Comparison of ENCODE assay signal across 10 mouse cellular contexts in genomic region chr4:32357996-32358600, GRCm38 (mm10).
A peak's percentile ranks its signal among the peaks of the same experiment; 100 is the strongest.
DNase-seq lines count a peak whose midpoint lies in the region; ATAC-seq and TF ChIP-seq lines count a peak whose summit lies in the region.
"Had no signal": no experiment of that assay in that cellular context is flagged by ENCODE, and none has a peak within 500 bp of the region (broad histone marks: within the 10 kb centered on the region; RNA-seq: fewer than 3 reads in every experiment).

No protein-coding gene starts in this region.

- peak overlapping the region; percentile 3; the same call in 1 of the 2 replicates for H3K27ac ChIP-seq in lung, postnatal 0 days (ENCODE audit: low read length)
- H3K27ac ChIP-seq in limb, embryonic 13.5 days = peak overlapping the region; percentile 72
- H3K27ac ChIP-seq in stomach, embryonic 15.5 days = peak overlapping the region; percentile 26; the same call in 1 of the 2 replicates

- H3K4me2 ChIP-seq in lung, postnatal 0 days (replicated peaks; ENCODE audit: low read depth, low read length) = no peak overlapping the region
- H3K4me2 ChIP-seq in limb, embryonic 13.5 days (replicated peaks) = no peak overlapping the region
- no peak overlapping the region for H3K4me2 ChIP-seq in stomach, embryonic 15.5 days

- no peaks in the 10 kb centered on the region for H3K36me3 ChIP-seq in lung, postnatal 0 days (ENCODE audit: insufficient read depth, low read length)
- no peaks in the 10 kb centered on the region for H3K36me3 ChIP-seq in limb, embryonic 13.5 days
- no peaks in the 10 kb centered on the region for H3K36me3 ChIP-seq in stomach, embryonic 15.5 days

- WGBS in lung, postnatal 0 days = 49% methylated on average over 12 of the region's 12 CpGs
- 70% methylated on average over 12 of the region's 12 CpGs for WGBS in limb, embryonic 13.5 days
- WGBS in stomach, embryonic 15.5 days = 64% methylated on average over 12 of the region's 12 CpGs

- TF ChIP-seq CTCF in lung, postnatal 0 days (IDR thresholded peaks at IDR 0.05) = no peak

- no peak for ATAC-seq in lung, postnatal 0 days
- ATAC-seq in limb, embryonic 13.5 days (ENCODE audit: low FRiP score, low read depth) = no peak
- ATAC-seq in stomach, embryonic 15.5 days (ENCODE audit: insufficient read depth, low FRiP score, low read depth) = no peak

- no peak for TF ChIP-seq EP300 in lung, postnatal 0 days (IDR thresholded peaks at IDR 0.05)

- no peaks in the 10 kb centered on the region for H3K27me3 ChIP-seq in lung, postnatal 0 days (replicated peaks; ENCODE audit: insufficient read depth, low read length)
- no peaks in the 10 kb centered on the region for H3K27me3 ChIP-seq in limb, embryonic 13.5 days
- H3K27me3 ChIP-seq in stomach, embryonic 15.5 days (replicated peaks) = no peaks in the 10 kb centered on the region

- no peaks in the 10 kb centered on the region for H3K9me3 ChIP-seq in lung, postnatal 0 days (ENCODE audit: low read length)
- no peaks in the 10 kb centered on the region for H3K9me3 ChIP-seq in limb, embryonic 13.5 days
- H3K9me3 ChIP-seq in stomach, embryonic 15.5 days = no peaks in the 10 kb centered on the region

- peak; percentile 35 for DNase-seq in embryo, embryonic 11 days
- no peak for DNase-seq in embryo, embryonic 9.5 days (ENCODE audit: extremely low spot score)
- no peak for DNase-seq in lung, postnatal 0 days (ENCODE audit: low spot score)
- no peak for DNase-seq in lung, postnatal 36 days
- no peak for DNase-seq in spleen, postnatal 10 days (ENCODE audit: low spot score in 2 of 2)
- no peak for DNase-seq in yolk sac, embryonic 10.5 days (ENCODE audit: low spot score)
- DNase-seq: cerebellum, adult 11 months; layer of hippocampus, postnatal 36 days had no signal

- H3K4me1 ChIP-seq in lung, postnatal 0 days (ENCODE audit: insufficient read depth, low read depth, low read length) = peaks cover 12% of the 10 kb centered on the region
- H3K4me1 ChIP-seq in limb, embryonic 13.5 days = peaks cover 58% of the 10 kb centered on the region
- peaks cover 8% of the 10 kb centered on the region; the same call in 1 of the 2 replicates for H3K4me1 ChIP-seq in stomach, embryonic 15.5 days

- no peak overlapping the region for H3K9ac ChIP-seq in lung, postnatal 0 days (replicated peaks; ENCODE audit: low read depth)
- no peak overlapping the region for H3K9ac ChIP-seq in limb, embryonic 13.5 days
- H3K9ac ChIP-seq in stomach, embryonic 15.5 days = no peak overlapping the region

- no peak overlapping the region for H3K4me3 ChIP-seq in lung, postnatal 0 days (ENCODE audit: low read depth, low read length)
- no peak overlapping the region for H3K4me3 ChIP-seq in limb, embryonic 13.5 days
- H3K4me3 ChIP-seq in stomach, embryonic 15.5 days (replicated peaks) = no peak overlapping the region

Comparison
In these comparisons a context has a peak if more than half of its experiments do, and no peak if none do; other contexts are left out.
1. H3K27ac ChIP-seq: peak in every context shown above with its lines; median percentile 72 in limb, embryonic 13.5 days; 26 in stomach, embryonic 15.5 days; 3 in lung, postnatal 0 days.